Mouse (Mus musculus) olfactory bulb, adult 2 months (tissue): ENCODE results near the gene Ptger4.

Experiments
- CTCF ChIP-seq: fragments of 200-500 bp; IDR thresholded peaks from 2 replicates; pipeline ENCODE4 v1.5.1; 2012; ENCODE audit warnings: low read depth, mild to moderate bottlenecking, low read length, moderate library complexity; ENCODE audit not compliant: insufficient read depth
- POLR2A ChIP-seq: fragments of 200-500 bp; IDR thresholded peaks from 2 replicates; pipeline ENCODE4 v1.6.1; 2012; ENCODE audit warnings: mild to moderate bottlenecking, low read depth, low read length, moderate library complexity; ENCODE audit not compliant: insufficient read depth

GRCm38 (mm10) chr15:5237012-5237660 lies 6.9 kb downstream of the Ptger4 start:
- TF ChIP-seq CTCF (no peak), POLR2A (no peak)
